Mouse (Mus musculus) embryonic facial prominence, embryonic 15.5 days (tissue): ENCODE results near the gene Spib. TPM values are rescaled to one million over a fixed set of nuclear protein-coding genes. Genes with fewer than 3 reads are reported as not detected.

Experiments
- ATAC-seq: fragments of 200-750 bp; cut with Nextera tagmentation; 2 replicates; pipeline ENCODE4 v1.8.0; 2017; ENCODE audit warnings: low read depth, moderate TSS enrichment; ENCODE audit not compliant: insufficient number of reproducible peaks, low FRiP score, low TSS enrichment
- H3K27ac ChIP-seq: fragments of 300-500 bp; sonication (generic); replicated peaks from 2 replicates; pipeline ENCODE4 v1.5.1; 2015; ENCODE audit warnings: mild to moderate bottlenecking, inconsistent platforms
- H3K27me3 ChIP-seq: fragments of 300-500 bp; sonication (generic); 2 replicates; pipeline ENCODE4 v1.6.1; 2015; ENCODE audit warnings: inconsistent platforms
- H3K36me3 ChIP-seq: fragments of 300-500 bp; sonication (generic); 2 replicates; pipeline ENCODE4 v1.6.1; 2015; ENCODE audit warnings: mild to moderate bottlenecking, inconsistent platforms
- H3K4me1 ChIP-seq: fragments of 300-500 bp; sonication (generic); 2 replicates; pipeline ENCODE4 v1.6.1; 2015; ENCODE audit warnings: inconsistent platforms
- H3K4me2 ChIP-seq: fragments of 300-500 bp; sonication (generic); replicated peaks from 2 replicates; pipeline ENCODE4 v1.6.1; 2015; ENCODE audit warnings: mild to moderate bottlenecking, inconsistent platforms
- H3K4me3 ChIP-seq: fragments of 300-500 bp; sonication (generic); replicated peaks from 2 replicates; pipeline ENCODE4 v1.5.1; 2015; ENCODE audit warnings: mild to moderate bottlenecking, inconsistent platforms
- H3K9ac ChIP-seq: fragments of 300-500 bp; sonication (generic); 2 replicates; pipeline ENCODE4 v1.6.1; 2015; ENCODE audit warnings: inconsistent platforms
- H3K9me3 ChIP-seq: fragments of 300-500 bp; sonication (generic); replicated peaks from 2 replicates; pipeline ENCODE4 v1.6.1; 2016; ENCODE audit warnings: inconsistent platforms
- WGBS: fragments of 180-500 bp; shearing (Covaris S2); methylation state at CpG from one replicate; pipeline ENCODE4 v1.1.7; 2015; 5-methylcytosine and 5-hydroxymethylcytosine counted together
- polyA plus RNA-seq: library from polyadenylated mRNA; unstranded; fragments of >200 nt; fragmentation: Nextera tagmentation; extraction: Ambion mirVana; gene quantifications from 2 replicates; pipeline ENCODE4 v1.2.1, GENCODE M21; 2015

Spib gene
- polyA plus RNA-seq, 1 experiment from 2014 or later = 1.4 TPM

DNA sequence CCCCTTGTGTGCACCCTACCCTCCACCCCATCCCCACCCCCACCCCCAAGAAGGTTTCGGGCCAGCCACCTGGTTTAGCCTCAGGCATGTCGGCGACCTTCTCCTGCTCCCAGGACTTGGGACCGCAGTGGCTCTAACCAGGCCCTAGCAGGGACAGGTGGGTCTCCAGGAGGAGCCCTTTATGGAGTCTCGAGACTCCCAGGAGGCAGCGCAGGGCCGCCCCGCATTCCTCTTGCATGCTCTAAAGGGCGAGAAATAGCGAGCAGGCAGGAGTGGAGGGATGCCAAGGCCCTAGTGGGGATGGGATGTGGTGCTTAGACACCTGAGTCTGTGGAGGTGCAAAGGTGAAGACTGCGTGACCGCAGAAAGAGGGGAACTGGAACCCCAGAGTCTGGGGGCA lies 7.4 kb downstream of the Spib start, which contains the start of gene Mybpc2:
Gene Mybpc2 (minus strand): TSS at position 155 of the 400 bp plus-strand sequence.
- 16% methylated on average over 12 of the region's 12 CpGs for WGBS
- Histone ChIP-seq H3K9me3 (no peaks in the 10 kb centered on the region), H3K36me3 (no peaks in the 10 kb centered on the region), H3K27me3 (peaks cover 63% of the 10 kb centered on the region), H3K27ac (no peak within 1 kb of the TSS), H3K4me2 (0 out of 2 replicates have a peak within 1 kb of the TSS, but pooled peaks have one; percentile 17), H3K4me3 (no peak within 1 kb of the TSS), H3K4me1 (peaks cover 24% of the 10 kb centered on the region), H3K9ac (no peak within 1 kb of the TSS)
- no peak for ATAC-seq

DNA sequence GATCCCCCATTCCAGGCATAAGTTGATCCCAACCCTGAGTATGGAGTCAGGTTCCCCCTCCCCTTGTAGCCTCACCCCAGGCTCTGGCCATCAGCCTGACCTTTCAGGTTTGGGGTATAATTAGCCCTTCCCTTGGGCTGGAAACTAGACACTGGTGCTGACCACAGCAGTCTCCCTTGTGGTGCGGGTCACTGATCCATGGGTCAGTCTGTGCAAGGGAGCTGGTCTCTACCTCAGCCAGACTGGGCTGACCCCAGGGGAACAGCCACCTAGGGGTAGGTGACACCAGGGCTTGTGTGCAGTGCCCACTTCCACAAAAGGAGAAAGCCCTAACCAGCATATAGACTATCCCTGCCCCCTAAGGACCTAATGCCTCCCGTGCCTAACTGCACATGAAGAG lies 8.8 kb downstream of the Spib start:
- Histone ChIP-seq H3K4me2 (no peak overlapping the region), H3K36me3 (no peaks in the 10 kb centered on the region), H3K4me3 (no peak overlapping the region), H3K4me1 (peaks cover 21% of the 10 kb centered on the region), H3K27ac (no peak overlapping the region), H3K9ac (no peak overlapping the region), H3K27me3 (peaks cover 52% of the 10 kb centered on the region), H3K9me3 (no peaks in the 10 kb centered on the region)
- ATAC-seq = no peak
- 56% methylated on average over 2 of the region's 2 CpGs for WGBS

DNA sequence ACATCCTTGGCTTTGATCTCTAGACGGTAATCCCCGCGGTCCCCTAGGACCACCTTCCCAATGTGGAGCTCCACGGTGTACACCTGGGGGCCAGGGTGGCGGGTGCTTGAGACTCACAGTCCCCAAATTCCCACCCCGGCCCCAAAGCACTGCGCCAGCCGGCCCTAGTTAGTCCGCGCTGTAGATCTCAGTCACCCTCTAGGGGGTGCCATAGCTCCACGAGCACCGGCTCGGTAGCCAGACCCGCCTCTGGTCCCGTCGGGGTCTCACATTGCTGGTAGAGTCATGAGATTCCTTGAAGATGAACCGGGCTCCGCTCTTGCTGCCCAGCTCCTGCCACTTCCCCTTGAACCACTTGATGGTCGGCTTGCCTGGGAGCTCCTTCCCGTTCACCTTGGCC lies 10.2 kb downstream of the Spib start:
- H3K4me2 ChIP-seq = peak overlapping the region; percentile 33; the same call in 1 of the 2 replicates
- H3K9ac ChIP-seq = no peak overlapping the region
- 3% methylated on average over 20 of the region's 20 CpGs for WGBS
- H3K27ac ChIP-seq = no peak overlapping the region
- H3K36me3 ChIP-seq = no peaks in the 10 kb centered on the region
- peaks cover 16% of the 10 kb centered on the region for H3K4me1 ChIP-seq
- no peaks in the 10 kb centered on the region for H3K9me3 ChIP-seq
- peaks cover 50% of the 10 kb centered on the region for H3K27me3 ChIP-seq
- no peak overlapping the region for H3K4me3 ChIP-seq
- ATAC-seq = no peak

DNA sequence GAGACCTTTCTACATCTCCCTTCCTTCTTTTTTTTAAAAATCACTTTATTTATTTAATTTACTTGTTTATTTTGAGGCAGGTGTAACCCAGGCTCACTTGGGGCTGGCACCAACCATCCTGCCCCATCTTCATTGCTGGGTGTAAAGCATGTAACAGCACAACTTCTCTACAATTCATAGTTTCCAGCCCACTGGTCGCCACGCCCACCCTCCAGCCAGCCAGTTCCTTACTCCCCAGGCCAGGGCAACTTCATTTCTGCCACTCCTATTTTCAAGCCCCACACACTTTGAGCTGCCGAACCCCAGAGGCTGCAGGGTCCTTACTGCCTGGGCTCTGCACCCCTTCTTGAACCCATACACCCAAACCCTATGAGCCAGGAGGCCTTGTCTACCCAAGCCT lies 10.9 kb downstream of the Spib start:
- no peak overlapping the region for H3K4me3 ChIP-seq
- no peaks in the 10 kb centered on the region for H3K9me3 ChIP-seq
- no peaks in the 10 kb centered on the region for H3K36me3 ChIP-seq
- no peak overlapping the region for H3K4me2 ChIP-seq
- 60% methylated on average over 3 of the region's 3 CpGs for WGBS
- no peak for ATAC-seq
- peaks cover 46% of the 10 kb centered on the region for H3K27me3 ChIP-seq
- no peak overlapping the region for H3K27ac ChIP-seq
- H3K4me1 ChIP-seq = peaks cover 16% of the 10 kb centered on the region
- no peak overlapping the region for H3K9ac ChIP-seq

- H3K4me2 ChIP-seq = no peak overlapping the region
- peaks cover 5% of the 10 kb centered on the region for H3K4me1 ChIP-seq
- 64% methylated on average over 9 of the region's 9 CpGs for WGBS
- H3K27me3 ChIP-seq = peaks cover 36% of the 10 kb centered on the region
- ATAC-seq = no peak
- H3K27ac ChIP-seq = no peak overlapping the region
- no peaks in the 10 kb centered on the region for H3K9me3 ChIP-seq
- no peak overlapping the region for H3K4me3 ChIP-seq
- no peak overlapping the region for H3K9ac ChIP-seq
- H3K36me3 ChIP-seq = no peaks in the 10 kb centered on the region
These were observed 12.5 kb downstream of the Spib start for GRCm38 (mm10) chr7:44519240-44519913.

- H3K27ac ChIP-seq = no peak overlapping the region
- no peaks in the 10 kb centered on the region for H3K4me1 ChIP-seq
- no peaks in the 10 kb centered on the region for H3K36me3 ChIP-seq
- H3K4me3 ChIP-seq = no peak overlapping the region
- H3K9me3 ChIP-seq = no peaks in the 10 kb centered on the region
- peaks cover 7% of the 10 kb centered on the region; the same call in 1 of the 2 replicates for H3K27me3 ChIP-seq
- H3K9ac ChIP-seq = no peak overlapping the region
- no peak for ATAC-seq
- no peak overlapping the region for H3K4me2 ChIP-seq
These were observed 24.4 kb downstream of the Spib start for GRCm38 (mm10) chr7:44507491-44507890.

DNA sequence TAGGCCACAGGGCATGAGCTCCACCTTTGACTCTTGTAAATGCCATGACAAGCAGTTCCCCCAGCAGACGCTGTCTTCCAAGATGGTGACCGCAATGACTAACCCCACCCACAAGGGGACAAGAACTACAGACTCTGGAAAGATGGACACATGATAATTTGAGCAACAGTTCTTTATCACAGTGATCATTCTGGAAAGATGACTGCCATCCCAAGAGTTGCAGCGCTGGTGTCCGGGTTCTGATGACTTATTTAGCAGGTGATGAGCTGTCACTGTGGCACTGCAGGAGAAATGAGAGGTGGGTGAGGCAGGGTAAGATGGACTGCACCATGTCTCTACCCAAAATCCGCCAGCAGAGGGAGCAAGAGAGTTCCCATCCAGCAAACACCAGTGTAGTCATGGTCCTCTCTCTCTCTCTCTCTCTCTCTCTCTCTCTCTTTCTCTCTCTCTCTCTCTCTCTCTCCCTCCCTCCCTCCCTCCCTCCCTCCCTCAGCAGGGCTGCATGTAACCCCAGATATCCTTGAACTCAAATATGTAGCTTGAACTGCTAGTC lies 30.2 kb downstream of the Spib start:
- no peak overlapping the region for H3K27ac ChIP-seq
- no peaks in the 10 kb centered on the region; the same call in 1 of the 2 replicates for H3K27me3 ChIP-seq
- 33% methylated on average over 5 of the region's 5 CpGs for WGBS
- no peak overlapping the region for H3K9ac ChIP-seq
- H3K36me3 ChIP-seq = no peaks in the 10 kb centered on the region
- no peak overlapping the region for H3K4me2 ChIP-seq
- H3K4me1 ChIP-seq = peaks cover 7% of the 10 kb centered on the region; the same call in 1 of the 2 replicates
- no peak overlapping the region for H3K4me3 ChIP-seq
- H3K9me3 ChIP-seq = no peaks in the 10 kb centered on the region
- ATAC-seq = no peak

- Histone ChIP-seq H3K27ac (no peak overlapping the region), H3K27me3 (no peaks in the 10 kb centered on the region; the same call in 1 of the 2 replicates), H3K9ac (no peak overlapping the region), H3K4me2 (no peak overlapping the region), H3K36me3 (no peaks in the 10 kb centered on the region), H3K4me3 (no peak overlapping the region), H3K9me3 (no peaks in the 10 kb centered on the region), H3K4me1 (peaks cover 16% of the 10 kb centered on the region)
- WGBS = 57% methylated on average over 17 of the region's 20 CpGs
- ATAC-seq = no peak
These were observed 31.8 kb downstream of the Spib start for GRCm38 (mm10) chr7:44500046-44500445.

DNA sequence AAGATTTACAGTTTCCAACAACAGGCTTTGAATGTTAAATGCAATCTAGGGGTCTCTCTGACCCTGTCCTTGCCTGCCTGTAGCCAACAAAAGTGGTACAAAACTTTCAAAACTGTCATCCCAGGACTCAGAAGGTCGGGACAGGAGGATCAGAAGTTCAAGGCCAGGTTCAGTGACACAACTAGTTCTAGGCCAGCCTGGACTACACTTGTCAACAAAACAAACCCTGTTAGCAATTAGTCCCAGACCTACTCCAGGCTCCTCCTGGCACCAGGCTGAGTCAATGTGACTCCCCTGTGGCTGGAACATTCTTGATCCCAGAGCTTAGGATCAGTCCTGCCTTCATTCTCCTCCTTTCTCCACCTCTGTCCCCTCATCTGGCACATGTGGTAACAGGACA lies 32.9 kb downstream of the Spib start:
- WGBS = 74% methylated on average over 1 of the region's 1 CpGs
- Histone ChIP-seq H3K4me2 (no peak overlapping the region), H3K4me1 (peaks cover 22% of the 10 kb centered on the region), H3K36me3 (peaks cover 5% of the 10 kb centered on the region; the same call in 1 of the 2 replicates), H3K4me3 (no peak overlapping the region), H3K27me3 (no peaks in the 10 kb centered on the region; the same call in 1 of the 2 replicates), H3K27ac (no peak overlapping the region), H3K9me3 (no peaks in the 10 kb centered on the region), H3K9ac (no peak overlapping the region)
- ATAC-seq = no peak

- Histone ChIP-seq H3K27me3 (no peaks in the 10 kb centered on the region; the same call in 1 of the 2 replicates), H3K9me3 (no peaks in the 10 kb centered on the region), H3K9ac (peak overlapping the region; percentile 70; the same call in 1 of the 2 replicates), H3K4me2 (peak overlapping the region; percentile 95), H3K4me3 (peak overlapping the region; percentile 86), H3K27ac (no peak overlapping the region), H3K4me1 (peaks cover 22% of the 10 kb centered on the region), H3K36me3 (peaks cover 17% of the 10 kb centered on the region; the same call in 1 of the 2 replicates)
- no peak for ATAC-seq
- WGBS = 79% methylated on average over 10 of the region's 10 CpGs
These were observed 34.4 kb downstream of the Spib start for GRCm38 (mm10) chr7:44497361-44498055.

GRCm38 (mm10) chr7:44496771-44497109 lies 35.1 kb downstream of the Spib start:
- Histone ChIP-seq H3K36me3 (peaks cover 25% of the 10 kb centered on the region), H3K9ac (peak overlapping the region; percentile 70), H3K4me3 (peak overlapping the region; percentile 86), H3K9me3 (no peaks in the 10 kb centered on the region), H3K27me3 (no peaks in the 10 kb centered on the region; the same call in 1 of the 2 replicates), H3K27ac (peak overlapping the region; percentile 95), H3K4me2 (peak overlapping the region; percentile 95), H3K4me1 (peaks cover 22% of the 10 kb centered on the region)
- WGBS = under 1% methylated on average over 26 of the region's 26 CpGs
- no peak for ATAC-seq
